Mouse (Mus musculus) ES-Bruce4 (cell line): Measurements from ENCODE around the gene E2f2.

Experiments
- CTCF ChIP-seq: IDR thresholded peaks from one replicate; pipeline ENCODE4 v1.8.1; 2011; ENCODE audit warnings: low read depth, low read length
- POLR2A ChIP-seq: IDR thresholded peaks from one replicate; pipeline ENCODE4 v1.8.1; 2011; ENCODE audit warnings: low read length; ENCODE audit not compliant: insufficient read depth

DNA sequence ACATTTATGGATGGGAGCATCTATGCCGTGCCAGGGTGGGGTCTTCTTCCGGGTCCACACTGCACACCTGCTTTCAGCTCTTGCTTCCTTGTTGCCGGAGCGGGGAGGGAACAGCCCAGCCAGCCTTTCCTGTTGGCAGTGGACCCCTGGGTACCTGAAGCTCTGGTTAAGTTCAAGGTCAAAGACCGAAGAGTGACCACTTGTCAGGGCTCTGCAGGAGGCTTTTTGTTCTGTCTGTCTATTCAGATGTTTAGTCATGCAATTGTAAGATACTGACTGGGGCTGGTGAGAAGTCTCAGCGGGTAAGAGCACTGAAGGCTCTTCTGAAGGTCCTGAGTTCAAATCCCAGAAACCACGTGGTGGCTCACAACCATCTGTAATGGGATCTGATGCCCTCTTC lies 26.7 kb downstream of the E2f2 start:
- no peak for TF ChIP-seq CTCF
- TF ChIP-seq POLR2A = no peak
